Mouse (Mus musculus) lung, postnatal 14 days (tissue): ENCODE results near the gene Nfix.

ENCODE experiments used
- DNase-seq: peaks from one replicate; pipeline ENCODE4 v3.0.0; 2021

Nfix gene

GRCm38 (mm10) chr8:84760901-84761300, 39.2 kb downstream of the Nfix start:
- no peak for DNase-seq

GRCm38 (mm10) chr8:84760405-84760805, 39.7 kb downstream of the Nfix start:
- DNase-seq = no peak

DNA sequence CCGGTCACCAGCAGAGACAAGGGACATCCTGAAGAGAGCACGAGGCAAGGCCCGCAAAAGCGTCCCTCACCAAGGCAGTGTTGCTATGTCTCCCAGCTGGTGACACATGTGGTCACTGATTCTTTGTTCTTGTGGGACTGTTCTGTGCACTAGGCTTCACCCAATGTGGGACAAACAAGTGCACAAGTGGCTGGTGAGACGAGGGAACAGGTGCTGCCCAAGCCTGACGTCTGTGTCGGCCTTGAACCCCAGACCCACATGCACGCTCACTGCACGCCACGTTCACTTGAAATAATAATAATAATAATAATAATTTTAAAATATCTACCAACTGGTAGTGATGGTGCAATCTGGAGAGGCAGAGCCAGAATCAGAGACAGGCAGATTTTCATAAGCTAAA, 40.4 kb downstream of the Nfix start:
- no peak for DNase-seq

DNA sequence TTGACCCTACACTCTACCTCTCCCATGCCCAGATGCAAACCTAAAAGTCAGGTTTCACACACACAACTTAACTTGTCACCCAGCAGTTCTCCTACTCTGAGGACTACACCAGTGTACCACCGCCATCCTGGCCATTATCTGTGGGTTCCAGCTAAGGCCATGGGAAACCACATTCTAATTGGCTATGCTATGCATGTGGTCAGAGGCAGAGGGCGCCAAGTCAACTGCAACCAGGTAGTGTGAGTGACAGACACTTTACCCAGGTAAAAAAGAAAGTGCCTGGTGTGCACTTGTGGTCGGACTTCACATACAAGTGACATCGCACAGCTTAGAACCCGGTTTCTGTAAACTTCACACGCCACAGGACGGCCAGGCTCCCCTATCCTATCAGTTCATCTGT, 41.0 kb downstream of the Nfix start:
- peak; percentile 66 for DNase-seq

GRCm38 (mm10) chr8:84758308-84758707, 41.8 kb downstream of the Nfix start:
- no peak for DNase-seq

- no peak for DNase-seq
These were observed 42.6 kb downstream of the Nfix start for GRCm38 (mm10) chr8:84757501-84757900.

DNA sequence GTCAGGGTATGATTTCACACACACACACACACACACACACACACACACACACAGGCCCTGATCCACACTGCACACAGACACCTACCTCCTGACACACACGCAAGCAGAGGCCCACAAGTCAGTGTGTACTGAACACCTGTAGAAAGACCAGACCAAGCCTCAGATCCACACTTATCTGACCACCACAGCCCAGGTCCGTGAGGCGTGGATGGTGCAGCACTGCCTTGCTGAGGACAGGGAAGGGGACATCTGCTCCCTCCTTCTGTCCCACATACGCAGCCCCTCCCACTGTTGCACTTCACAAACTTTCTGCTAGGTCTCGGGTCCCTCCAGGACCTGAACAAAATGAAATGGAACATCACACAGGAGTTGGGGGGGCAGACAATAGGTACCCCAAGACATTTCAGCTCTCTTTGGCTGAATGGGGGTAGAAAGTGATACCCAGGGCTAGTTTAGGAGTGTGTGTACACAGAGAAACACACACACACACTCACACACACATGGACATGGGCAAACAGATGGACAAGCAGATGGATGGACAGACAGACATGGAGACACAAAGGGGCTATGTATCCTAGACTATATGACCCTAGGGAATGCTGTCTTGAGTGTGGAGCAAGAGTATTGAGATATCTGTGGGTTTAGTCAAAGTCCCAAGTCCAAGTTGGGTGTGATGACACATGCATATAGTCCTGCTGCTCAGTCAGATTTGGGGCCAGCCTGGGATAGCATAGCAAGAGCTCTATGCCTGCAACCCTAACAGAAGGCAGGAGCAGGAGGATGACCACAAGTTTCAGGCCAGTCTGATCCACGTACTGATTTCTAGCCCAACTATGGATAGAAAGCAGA, 47.2 kb downstream of the Nfix start:
- DNase-seq = no peak

DNA sequence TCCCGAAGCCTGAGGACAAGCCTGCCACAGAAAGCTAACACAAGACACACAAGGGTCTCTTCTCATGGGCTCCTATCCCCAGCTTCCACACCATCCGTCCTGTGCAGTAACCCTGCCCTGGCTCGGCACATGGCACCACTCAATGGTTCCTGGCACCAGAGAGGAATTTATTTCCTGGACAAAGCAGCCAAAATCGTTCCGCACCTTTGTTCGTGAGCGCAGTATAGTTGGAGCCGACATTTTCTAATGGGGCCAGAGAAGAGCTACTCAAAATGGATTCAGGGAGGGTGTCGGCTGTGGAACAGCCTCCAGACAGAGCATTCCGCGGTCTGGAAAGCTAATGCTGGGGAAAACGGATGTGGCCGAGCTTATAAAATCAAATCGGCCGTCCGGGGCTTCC, 50.6 kb downstream of the Nfix start:
- no peak for DNase-seq

DNA sequence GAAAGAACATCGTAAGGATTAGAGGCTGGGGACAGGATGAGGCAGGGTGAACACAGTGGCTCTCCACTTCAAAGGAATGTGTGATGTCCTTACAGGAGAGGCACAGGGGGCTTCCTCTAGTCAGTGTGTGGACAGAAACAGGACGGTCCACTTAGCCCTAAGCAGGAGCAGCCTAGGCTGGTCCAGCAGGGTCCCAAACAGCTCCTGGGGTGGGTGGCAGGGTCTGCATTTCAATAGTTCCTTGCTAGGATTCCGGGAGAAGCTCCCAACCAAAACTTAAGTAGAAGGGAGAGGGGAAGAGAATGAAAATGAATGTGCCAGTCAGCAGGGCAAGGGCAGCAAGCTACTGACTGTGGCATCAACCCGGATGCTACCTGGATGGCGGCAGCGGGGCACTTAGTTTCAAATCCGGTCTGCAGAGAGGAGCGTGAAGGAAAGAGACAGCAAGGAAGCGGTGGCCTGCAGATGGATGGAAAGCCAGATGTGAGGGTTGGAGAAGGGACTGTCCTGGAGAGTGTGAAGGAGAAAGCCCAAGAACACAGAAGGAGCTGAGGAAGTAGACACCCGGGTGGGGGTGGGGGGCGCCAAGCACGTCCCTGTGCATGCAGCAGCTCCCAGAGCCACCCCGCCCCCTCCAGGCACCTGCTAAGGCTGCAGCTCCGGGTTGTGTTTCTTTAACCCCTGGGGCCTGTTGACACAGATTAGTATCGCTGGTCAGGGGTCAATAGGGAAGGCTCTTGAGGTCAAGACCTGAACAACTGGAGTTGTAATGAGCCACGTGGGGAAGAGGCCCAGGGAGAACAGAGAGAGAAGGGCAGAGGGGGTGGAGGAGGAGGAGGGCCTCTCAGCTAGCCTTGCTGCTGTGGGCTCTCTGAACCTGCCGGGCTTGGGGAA, 54.9 kb downstream of the Nfix start:
- DNase-seq = no peak

DNA sequence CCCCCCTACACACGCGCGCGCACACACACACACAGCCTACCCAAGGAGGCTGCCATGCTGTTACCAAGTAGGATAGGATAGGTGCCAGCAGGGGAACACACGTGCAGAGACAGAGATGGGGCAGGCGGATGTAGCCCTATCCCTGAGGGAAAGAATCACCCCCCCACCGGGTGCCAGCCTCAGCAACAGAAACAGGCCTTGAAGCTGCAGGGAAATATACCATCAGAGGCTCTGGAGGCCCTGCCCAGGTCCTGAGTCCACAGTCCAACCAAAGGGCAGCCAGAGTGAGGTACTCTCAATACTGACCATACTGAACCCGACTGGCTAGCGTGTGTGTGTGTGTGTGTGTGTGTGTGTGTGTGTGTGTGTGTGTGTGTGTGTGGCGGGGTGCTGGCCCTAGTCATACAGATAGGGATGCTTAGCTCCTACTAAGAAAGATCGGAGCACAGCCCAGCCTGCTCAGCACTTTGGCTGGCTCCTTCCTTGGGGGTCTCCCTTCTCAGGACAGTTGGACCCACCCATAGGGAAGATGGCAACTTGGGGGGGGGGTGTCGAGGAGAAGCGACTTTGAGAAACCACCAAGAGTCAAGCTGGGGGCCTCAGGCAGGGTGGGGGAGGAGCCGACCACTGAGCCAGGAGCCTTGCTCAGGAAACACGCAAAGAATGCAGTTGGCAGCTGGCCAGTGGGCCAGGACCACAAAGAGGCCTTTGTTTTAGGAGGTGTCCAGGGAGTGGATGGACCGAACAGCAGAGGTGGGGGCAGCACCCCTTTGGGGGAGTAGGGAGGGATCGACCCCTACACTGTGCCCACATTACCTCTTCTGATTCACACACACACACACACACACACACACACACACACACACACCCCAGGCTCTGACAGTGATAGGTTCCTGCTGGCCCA, 56.4 kb downstream of the Nfix start:
- DNase-seq = peak; percentile 89

GRCm38 (mm10) chr8:84743054-84743415, 57.1 kb downstream of the Nfix start:
- DNase-seq = no peak

GRCm38 (mm10) chr8:84742171-84743053, 57.7 kb downstream of the Nfix start:
- DNase-seq = peak; percentile 62

- DNase-seq = no peak
These were observed 59.0 kb downstream of the Nfix start for GRCm38 (mm10) chr8:84740895-84741843.

GRCm38 (mm10) chr8:84739401-84739742, 60.8 kb downstream of the Nfix start:
- DNase-seq = no peak

- DNase-seq = no peak
These were observed 61.3 kb downstream of the Nfix start for GRCm38 (mm10) chr8:84738715-84739400.

- DNase-seq = no peak
These were observed 61.9 kb downstream of the Nfix start for GRCm38 (mm10) chr8:84738266-84738665.

DNA sequence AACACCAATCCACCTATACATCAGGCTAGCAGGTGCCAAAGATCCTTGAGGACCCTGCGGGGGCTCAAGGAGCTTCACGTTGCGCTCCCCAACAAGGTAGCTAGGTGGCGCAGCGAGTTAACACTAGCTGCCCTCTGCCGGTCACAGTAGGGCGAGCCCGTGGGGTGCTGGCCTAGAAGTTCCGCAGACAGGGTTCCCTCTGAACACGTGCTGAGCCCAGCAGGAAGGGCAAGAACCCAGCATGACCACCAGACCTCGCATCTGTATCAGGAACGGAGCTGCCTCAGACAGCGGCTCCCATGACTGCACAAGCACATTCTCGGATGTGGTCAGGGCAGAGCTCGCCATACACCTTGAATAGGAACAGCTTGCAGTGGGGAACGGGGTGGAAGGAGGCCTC, 62.5 kb downstream of the Nfix start:
- peak; percentile 88 for DNase-seq

DNA sequence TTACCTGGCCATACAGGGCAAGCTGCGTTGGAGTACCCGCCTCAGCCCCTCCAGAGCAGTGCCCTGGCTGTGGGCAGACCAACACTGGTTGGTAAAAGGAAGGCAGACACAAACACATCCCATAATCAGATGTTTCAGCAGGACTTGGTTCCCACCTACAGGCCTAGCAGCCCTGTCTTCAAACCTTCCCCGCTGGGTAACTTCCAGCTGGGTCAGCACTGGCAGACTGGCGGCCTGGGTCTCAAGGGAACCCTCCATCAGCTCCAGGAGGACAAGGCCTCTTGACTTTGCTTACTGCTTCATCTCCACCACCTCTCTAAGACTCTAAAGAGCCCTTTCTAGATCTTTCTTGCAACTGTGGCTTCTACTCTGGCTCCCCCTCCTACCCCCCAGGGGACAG, 63.6 kb downstream of the Nfix start:
- no peak for DNase-seq

GRCm38 (mm10) chr8:84735597-84735996, 64.5 kb downstream of the Nfix start:
- DNase-seq = no peak

DNA sequence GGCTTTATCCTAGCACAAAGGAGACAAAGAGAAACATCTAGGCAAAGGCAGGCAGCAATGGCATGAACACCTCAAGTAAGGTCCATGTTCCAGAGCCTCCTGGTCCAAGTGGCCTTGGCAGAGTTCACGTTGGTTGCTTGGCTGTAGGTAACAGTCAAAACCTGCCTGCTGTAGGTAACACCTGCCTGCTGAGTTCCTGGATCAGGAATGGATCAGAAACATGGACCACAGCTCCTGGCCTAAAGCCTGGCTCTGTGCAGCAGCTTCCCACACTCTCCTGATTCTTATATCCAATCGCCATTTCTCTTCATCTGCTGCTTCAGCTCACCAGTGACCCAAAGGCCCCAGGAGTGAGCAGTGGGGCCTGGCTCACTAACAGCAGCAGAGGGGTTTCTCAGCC, 65.5 kb downstream of the Nfix start:
- DNase-seq = no peak
